Mouse (Mus musculus): ENCODE measurements around the gene Fam13a. TPM values are rescaled to one million over a fixed set of nuclear protein-coding genes. Genes with fewer than 3 reads are reported as not detected.

The Fam13a gene
- polyA plus RNA-seq, 1 experiment from 2014 or later = 3.8 TPM

- no peak for DNase-seq (ENCODE audit: low spot score, missing footprints)
- Histone ChIP-seq H3K9me3 (ENCODE audit: control insufficient read depth, low read length) (no peaks in the 10 kb centered on the region), H3K4me1 (ENCODE audit: control insufficient read depth, insufficient read depth, low read length) (no peaks in the 10 kb centered on the region), H3K27me3 (ENCODE audit: control insufficient read depth, insufficient read depth, low read length) (no peaks in the 10 kb centered on the region), H3K4me3 (ENCODE audit: low read depth, low read length) (no peak overlapping the region), H3K4me2 (no peak overlapping the region), H3K27ac (ENCODE audit: low read depth, low read length) (no peak overlapping the region), H3K36me3 (ENCODE audit: control insufficient read depth, insufficient read depth, low read length) (no peaks in the 10 kb centered on the region), H3K9ac (ENCODE audit: low read length) (no peak overlapping the region)
- ATAC-seq (ENCODE audit: low FRiP score) = no peak
- WGBS = 80% methylated on average over 2 of the region's 2 CpGs
These were observed 6.3 kb upstream of the Fam13a start for GRCm38 (mm10) chr6:59030667-59031066.

- H3K27ac ChIP-seq (ENCODE audit: low read depth, low read length) = no peak overlapping the region
- no peak for ATAC-seq (ENCODE audit: low FRiP score)
- no peak overlapping the region for H3K4me3 ChIP-seq (ENCODE audit: low read depth, low read length)
- no peak overlapping the region for H3K9ac ChIP-seq (ENCODE audit: low read length)
- no peaks in the 10 kb centered on the region for H3K27me3 ChIP-seq (ENCODE audit: control insufficient read depth, insufficient read depth, low read length)
- no peaks in the 10 kb centered on the region for H3K36me3 ChIP-seq (ENCODE audit: control insufficient read depth, insufficient read depth, low read length)
- no peaks in the 10 kb centered on the region for H3K4me1 ChIP-seq (ENCODE audit: control insufficient read depth, insufficient read depth, low read length)
- H3K4me2 ChIP-seq = no peak overlapping the region
- DNase-seq (ENCODE audit: low spot score, missing footprints) = no peak
- no peaks in the 10 kb centered on the region for H3K9me3 ChIP-seq (ENCODE audit: control insufficient read depth, low read length)
These were observed 5.7 kb upstream of the Fam13a start for GRCm38 (mm10) chr6:59030037-59030436.

GRCm38 (mm10) chr6:59028871-59029270, 4.5 kb upstream of the Fam13a start:
- no peak overlapping the region for H3K9ac ChIP-seq (ENCODE audit: low read length)
- no peaks in the 10 kb centered on the region for H3K4me1 ChIP-seq (ENCODE audit: control insufficient read depth, insufficient read depth, low read length)
- no peak overlapping the region for H3K27ac ChIP-seq (ENCODE audit: low read depth, low read length)
- 90% methylated on average over 2 of the region's 2 CpGs for WGBS
- no peak for ATAC-seq (ENCODE audit: low FRiP score)
- no peak overlapping the region for H3K4me2 ChIP-seq
- H3K4me3 ChIP-seq (ENCODE audit: low read depth, low read length) = no peak overlapping the region
- DNase-seq (ENCODE audit: low spot score, missing footprints) = no peak
- no peaks in the 10 kb centered on the region for H3K27me3 ChIP-seq (ENCODE audit: control insufficient read depth, insufficient read depth, low read length)
- no peaks in the 10 kb centered on the region for H3K9me3 ChIP-seq (ENCODE audit: control insufficient read depth, low read length)
- H3K36me3 ChIP-seq (ENCODE audit: control insufficient read depth, insufficient read depth, low read length) = no peaks in the 10 kb centered on the region

- 35% methylated on average over 3 of the region's 3 CpGs for WGBS
- H3K9me3 ChIP-seq (ENCODE audit: control insufficient read depth, low read length) = no peaks in the 10 kb centered on the region
- DNase-seq (ENCODE audit: low spot score, missing footprints) (peak; percentile 76), ATAC-seq (ENCODE audit: low FRiP score) (peak; percentile 23)
- no peak overlapping the region for H3K9ac ChIP-seq (ENCODE audit: low read length)
- no peaks in the 10 kb centered on the region for H3K36me3 ChIP-seq (ENCODE audit: control insufficient read depth, insufficient read depth, low read length)
- H3K27me3 ChIP-seq (ENCODE audit: control insufficient read depth, insufficient read depth, low read length) = no peaks in the 10 kb centered on the region
- peak overlapping the region; percentile 54 for H3K4me2 ChIP-seq
- peak overlapping the region; percentile 43; the same call in 1 of the 2 replicates for H3K4me3 ChIP-seq (ENCODE audit: low read depth, low read length)
- no peaks in the 10 kb centered on the region for H3K4me1 ChIP-seq (ENCODE audit: control insufficient read depth, insufficient read depth, low read length)
- no peak overlapping the region for H3K27ac ChIP-seq (ENCODE audit: low read depth, low read length)
These were observed 457 bp upstream of the Fam13a start for GRCm38 (mm10) chr6:59024806-59025205.

- 53% methylated on average over 6 of the region's 6 CpGs for WGBS
- Histone ChIP-seq H3K4me2 (peak overlapping the region; percentile 54), H3K9me3 (ENCODE audit: control insufficient read depth, low read length) (no peaks in the 10 kb centered on the region), H3K4me1 (ENCODE audit: control insufficient read depth, insufficient read depth, low read length) (no peaks in the 10 kb centered on the region), H3K27me3 (ENCODE audit: control insufficient read depth, insufficient read depth, low read length) (no peaks in the 10 kb centered on the region), H3K9ac (ENCODE audit: low read length) (peak overlapping the region; percentile 37), H3K36me3 (ENCODE audit: control insufficient read depth, insufficient read depth, low read length) (no peaks in the 10 kb centered on the region), H3K27ac (ENCODE audit: low read depth, low read length) (0 out of 2 replicates have a peak overlapping the region, but pooled peaks have one; percentile 2), H3K4me3 (ENCODE audit: low read depth, low read length) (peak overlapping the region; percentile 43)
- DNase-seq (ENCODE audit: low spot score, missing footprints) = peak; percentile 84
- peak; percentile 9; the same call in 1 of the 2 replicates for ATAC-seq (ENCODE audit: low FRiP score)
These were observed 740 bp downstream of the Fam13a start for GRCm38 (mm10) chr6:59023455-59024163.

GRCm38 (mm10) chr6:59022621-59023020, 1.7 kb downstream of the Fam13a start:
- H3K9ac ChIP-seq (ENCODE audit: low read length) = no peak overlapping the region
- H3K4me3 ChIP-seq (ENCODE audit: low read depth, low read length) = no peak overlapping the region
- no peaks in the 10 kb centered on the region for H3K9me3 ChIP-seq (ENCODE audit: control insufficient read depth, low read length)
- H3K27me3 ChIP-seq (ENCODE audit: control insufficient read depth, insufficient read depth, low read length) = no peaks in the 10 kb centered on the region
- no peak overlapping the region for H3K27ac ChIP-seq (ENCODE audit: low read depth, low read length)
- DNase-seq (ENCODE audit: low spot score, missing footprints) (no peak), ATAC-seq (ENCODE audit: low FRiP score) (no peak)
- no peaks in the 10 kb centered on the region for H3K36me3 ChIP-seq (ENCODE audit: control insufficient read depth, insufficient read depth, low read length)
- 93% methylated on average over 2 of the region's 2 CpGs for WGBS
- no peak overlapping the region for H3K4me2 ChIP-seq
- H3K4me1 ChIP-seq (ENCODE audit: control insufficient read depth, insufficient read depth, low read length) = no peaks in the 10 kb centered on the region

- Histone ChIP-seq H3K9ac (ENCODE audit: low read length) (no peak overlapping the region), H3K36me3 (ENCODE audit: control insufficient read depth, insufficient read depth, low read length) (no peaks in the 10 kb centered on the region), H3K4me2 (no peak overlapping the region), H3K4me1 (ENCODE audit: control insufficient read depth, insufficient read depth, low read length) (no peaks in the 10 kb centered on the region), H3K27ac (ENCODE audit: low read depth, low read length) (no peak overlapping the region), H3K4me3 (ENCODE audit: low read depth, low read length) (no peak overlapping the region), H3K27me3 (ENCODE audit: control insufficient read depth, insufficient read depth, low read length) (no peaks in the 10 kb centered on the region), H3K9me3 (ENCODE audit: control insufficient read depth, low read length) (no peaks in the 10 kb centered on the region)
- ATAC-seq (ENCODE audit: low FRiP score) (no peak), DNase-seq (ENCODE audit: low spot score, missing footprints) (no peak)
- whole genome bisulfite sequencing = 85% methylated on average over 2 of the region's 2 CpGs
These were observed 4.0 kb downstream of the Fam13a start for GRCm38 (mm10) chr6:59020346-59020745.

- Histone ChIP-seq H3K4me3 (ENCODE audit: low read depth, low read length) (no peak overlapping the region), H3K27ac (ENCODE audit: low read depth, low read length) (no peak overlapping the region), H3K9ac (ENCODE audit: low read length) (no peak overlapping the region), H3K36me3 (ENCODE audit: control insufficient read depth, insufficient read depth, low read length) (no peaks in the 10 kb centered on the region), H3K27me3 (ENCODE audit: control insufficient read depth, insufficient read depth, low read length) (no peaks in the 10 kb centered on the region), H3K4me2 (no peak overlapping the region), H3K4me1 (ENCODE audit: control insufficient read depth, insufficient read depth, low read length) (no peaks in the 10 kb centered on the region), H3K9me3 (ENCODE audit: control insufficient read depth, low read length) (no peaks in the 10 kb centered on the region)
- 82% methylated on average over 1 of the region's 1 CpGs for WGBS
- DNase-seq (ENCODE audit: low spot score, missing footprints) (no peak), ATAC-seq (ENCODE audit: low FRiP score) (no peak)
These were observed 4.5 kb downstream of the Fam13a start for GRCm38 (mm10) chr6:59019847-59020246.

- ATAC-seq (ENCODE audit: low FRiP score) (peak; percentile 44; the same call in 1 of the 2 replicates), DNase-seq (ENCODE audit: low spot score, missing footprints) (no peak)
- Histone ChIP-seq H3K9ac (ENCODE audit: low read length) (no peak overlapping the region), H3K4me3 (ENCODE audit: low read depth, low read length) (no peak overlapping the region), H3K4me2 (no peak overlapping the region), H3K27ac (ENCODE audit: low read depth, low read length) (no peak overlapping the region), H3K27me3 (ENCODE audit: control insufficient read depth, insufficient read depth, low read length) (no peaks in the 10 kb centered on the region), H3K9me3 (ENCODE audit: control insufficient read depth, low read length) (no peaks in the 10 kb centered on the region), H3K4me1 (ENCODE audit: control insufficient read depth, insufficient read depth, low read length) (no peaks in the 10 kb centered on the region), H3K36me3 (ENCODE audit: control insufficient read depth, insufficient read depth, low read length) (no peaks in the 10 kb centered on the region)
- 74% methylated on average over 1 of the region's 1 CpGs for WGBS
These were observed 8.0 kb downstream of the Fam13a start for GRCm38 (mm10) chr6:59016336-59016832.
